Mouse (Mus musculus) spleen, adult 2 months (tissue): Measurements from ENCODE around the gene Nacc1.

Source experiments
- CTCF ChIP-seq: fragments of 200-500 bp; IDR thresholded peaks from 2 replicates; pipeline ENCODE4 v1.5.1; 2011; ENCODE audit warnings: mild to moderate bottlenecking, inconsistent platforms; ENCODE audit not compliant: insufficient read depth, insufficient read length, insufficient replicate concordance; ENCODE audit errors: extremely low read depth
- POLR2A ChIP-seq: fragments of 200-500 bp; IDR thresholded peaks from 2 replicates; pipeline ENCODE4 v1.6.1; 2011; ENCODE audit warnings: low read depth, low read length, inconsistent platforms

- TF ChIP-seq CTCF (no peak), POLR2A (no peak)
Observed at GRCm38 (mm10) chr8:84714161-84714560, 26.5 kb upstream of the Nacc1 start.
